Mouse (Mus musculus) embryonic fibroblast, embryonic 13.5 days (primary cell): Measurements from ENCODE around the gene Clic4. TPM values are rescaled to one million over a fixed set of nuclear protein-coding genes. Genes with fewer than 3 reads are reported as not detected.
A peak's percentile ranks its signal among the peaks of the same experiment; 100 is the strongest.

ENCODE experiments used
- H3K27ac ChIP-seq: 2 replicates; pipeline ENCODE4 v1.5.1; 2012; ENCODE audit warnings: low read length, control low read depth, inconsistent platforms; ENCODE audit not compliant: insufficient read depth
- H3K4me1 ChIP-seq: 2 replicates; pipeline ENCODE4 v1.6.1; 2011; ENCODE audit warnings: low read length; ENCODE audit not compliant: control insufficient read depth, insufficient read depth
- H3K4me3 ChIP-seq: 2 replicates; pipeline ENCODE4 v1.5.1; 2011; ENCODE audit warnings: mild to moderate bottlenecking, control low read depth, low read length; ENCODE audit not compliant: insufficient read depth
- CTCF ChIP-seq: IDR thresholded peaks from 2 replicates; pipeline ENCODE4 v1.5.1; 2011; ENCODE audit warnings: mild to moderate bottlenecking, control low read depth, low read length, moderate library complexity, borderline replicate concordance; ENCODE audit not compliant: insufficient read depth
- POLR2A ChIP-seq: IDR thresholded peaks from 2 replicates; pipeline ENCODE4 v1.6.1; 2011; ENCODE audit warnings: low read depth, mild to moderate bottlenecking, control low read depth, low read length, moderate library complexity
- polyA plus RNA-seq: library from polyadenylated mRNA; stranded (reverse); fragments of >200 nt; gene quantifications from 2 replicates; pipeline ENCODE4 v1.2.4, GENCODE M21; 2011; ENCODE audit warnings: low read depth; ENCODE audit not compliant: missing spikeins, insufficient read length

Clic4 gene
- polyA plus RNA-seq: 223 and 251 TPM in 2 replicates

DNA sequence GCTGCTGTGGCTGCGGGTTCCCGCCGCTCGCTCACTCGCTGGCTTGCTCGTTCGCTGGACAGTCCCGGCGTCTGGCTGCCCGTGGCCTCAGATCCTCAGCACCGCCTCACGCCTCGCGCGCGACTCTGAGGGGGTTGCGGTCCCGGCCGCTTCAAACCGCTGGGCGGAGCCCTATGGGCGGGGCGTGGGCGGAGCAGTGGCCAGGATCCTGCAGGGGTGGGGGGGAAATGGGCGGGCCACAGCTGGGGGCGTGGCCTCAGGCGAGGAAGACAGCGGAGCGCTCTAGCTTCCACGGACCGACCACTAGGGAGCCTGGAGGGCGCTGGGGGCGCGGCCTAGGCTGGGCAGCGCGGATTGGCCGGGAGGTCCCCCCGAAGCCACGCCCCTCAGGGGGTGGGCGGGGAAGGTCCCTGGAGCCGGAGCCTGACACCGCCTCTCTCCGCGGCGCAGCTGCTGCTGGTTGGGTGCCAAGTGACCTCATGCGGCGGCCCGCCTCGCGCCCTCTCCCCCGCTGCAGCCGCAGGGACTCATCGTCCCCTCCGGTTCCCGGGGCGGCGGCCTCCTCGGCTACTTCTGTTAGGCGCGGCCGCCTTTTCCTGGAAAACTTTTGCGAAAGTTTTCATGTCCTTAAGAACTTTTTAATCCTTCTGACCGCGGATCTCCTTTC, at the start of gene Clic4:
Gene Clic4 (minus strand): TSS at position 175 of the 667 bp plus-strand sequence.
- no peak for TF ChIP-seq CTCF
- TF ChIP-seq POLR2A: peak; percentile 99
- H3K27ac ChIP-seq: peak within 1 kb of the TSS; percentile 91
- H3K4me3 ChIP-seq: peak within 1 kb of the TSS; percentile 97
- H3K4me1 ChIP-seq: peaks cover 12% of the 10 kb centered on the region

- H3K4me1 ChIP-seq: peaks cover 8% of the 10 kb centered on the region
- H3K4me3 ChIP-seq: no peak overlapping the region
- H3K27ac ChIP-seq: no peak overlapping the region
- TF ChIP-seq CTCF: peak; percentile 91
- no peak for TF ChIP-seq POLR2A
These were observed 45.4 kb upstream of the Clic4 start for GRCm38 (mm10) chr4:135317966-135318365.

GRCm38 (mm10) chr4:135317539-135317938, 44.9 kb upstream of the Clic4 start:
- peaks cover 9% of the 10 kb centered on the region for H3K4me1 ChIP-seq
- TF ChIP-seq POLR2A (no peak), CTCF (no peak)
- H3K27ac ChIP-seq: no peak overlapping the region
- H3K4me3 ChIP-seq: no peak overlapping the region

GRCm38 (mm10) chr4:135315287-135315686, 42.7 kb upstream of the Clic4 start:
- TF ChIP-seq POLR2A (no peak), CTCF (no peak)
- no peak overlapping the region for H3K4me3 ChIP-seq
- peaks cover 9% of the 10 kb centered on the region for H3K4me1 ChIP-seq
- H3K27ac ChIP-seq: no peak overlapping the region

GRCm38 (mm10) chr4:135314419-135314832, 41.8 kb upstream of the Clic4 start:
- TF ChIP-seq POLR2A (no peak), CTCF (no peak)
- Histone ChIP-seq H3K27ac (peak overlapping the region; percentile 12; the same call in 1 of the 2 replicates), H3K4me1 (peaks cover 9% of the 10 kb centered on the region)

DNA sequence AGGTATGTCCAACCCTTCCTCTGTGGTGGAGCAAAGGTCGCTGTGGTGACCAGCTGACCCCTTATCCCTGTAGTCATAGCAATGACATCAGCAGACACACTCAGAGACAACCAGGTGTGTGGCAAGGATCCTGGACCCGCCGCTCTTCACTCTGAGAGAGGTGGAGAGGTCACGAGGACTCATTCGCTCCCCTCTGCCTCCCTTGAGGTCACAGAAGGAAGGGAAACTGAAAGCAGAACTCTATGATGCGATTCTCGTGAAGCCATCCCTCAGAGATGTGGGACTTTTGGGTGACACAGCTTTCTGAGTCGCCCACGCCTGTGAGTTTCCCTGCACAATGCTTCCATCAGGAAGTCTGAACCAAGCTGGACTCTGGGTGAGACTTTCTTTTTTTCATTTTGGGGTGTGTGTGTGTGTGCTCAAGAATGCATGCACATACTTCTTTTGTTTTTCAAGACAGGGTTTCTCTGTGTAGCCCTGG, 41.2 kb upstream of the Clic4 start:
- H3K4me1 ChIP-seq: peaks cover 9% of the 10 kb centered on the region
- H3K27ac ChIP-seq: peak overlapping the region; percentile 12; the same call in 1 of the 2 replicates
- H3K4me3 ChIP-seq: no peak overlapping the region
- TF ChIP-seq POLR2A (no peak), CTCF (no peak)

More at GRCm38 (mm10) chr4:135314419-135314832, 41.8 kb upstream of the Clic4 start:
- H3K4me3 ChIP-seq: no peak overlapping the region

- Histone ChIP-seq H3K4me1 (peaks cover 9% of the 10 kb centered on the region), H3K4me3 (no peak overlapping the region), H3K27ac (peak overlapping the region; percentile 10)
- TF ChIP-seq POLR2A (no peak), CTCF (no peak)
These were observed 40.6 kb upstream of the Clic4 start for GRCm38 (mm10) chr4:135313111-135313691.

- Histone ChIP-seq H3K4me1 (peaks cover 9% of the 10 kb centered on the region), H3K4me3 (no peak overlapping the region), H3K27ac (peak overlapping the region; percentile 10)
- TF ChIP-seq CTCF: no peak
- no peak for TF ChIP-seq POLR2A
These were observed 40.1 kb upstream of the Clic4 start for GRCm38 (mm10) chr4:135312706-135313105.

GRCm38 (mm10) chr4:135310371-135310770, 37.8 kb upstream of the Clic4 start:
- no peak for TF ChIP-seq POLR2A
- no peak for TF ChIP-seq CTCF
- H3K4me3 ChIP-seq: no peak overlapping the region

DNA sequence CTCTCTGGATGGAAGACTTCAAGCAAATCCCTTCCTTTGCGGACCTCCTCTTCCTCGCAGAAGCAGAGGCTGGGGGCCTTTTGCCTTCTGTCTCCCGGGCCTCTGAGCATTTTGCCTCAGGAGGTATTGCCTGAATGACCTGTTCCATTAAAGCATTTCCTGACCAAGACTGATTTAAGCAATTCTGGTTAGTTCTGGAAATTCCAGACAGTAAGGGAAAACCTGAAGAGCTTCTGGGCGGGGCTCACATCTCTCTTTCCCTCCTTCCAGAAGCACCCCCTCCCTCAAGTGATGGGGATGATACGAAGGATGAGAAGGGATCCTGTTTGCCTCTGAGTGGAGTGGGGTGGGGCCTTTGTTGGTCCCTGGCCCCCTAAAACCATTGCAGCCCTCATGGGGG, 37.1 kb upstream of the Clic4 start:
- H3K4me1 ChIP-seq: peaks cover 9% of the 10 kb centered on the region
- no peak overlapping the region for H3K27ac ChIP-seq
- no peak overlapping the region for H3K4me3 ChIP-seq
- TF ChIP-seq POLR2A (no peak), CTCF (no peak)

More at GRCm38 (mm10) chr4:135310371-135310770, 37.8 kb upstream of the Clic4 start:
- no peak overlapping the region for H3K27ac ChIP-seq
- H3K4me1 ChIP-seq: peaks cover 9% of the 10 kb centered on the region
